9 mouse cellular contexts compared by ENCODE assay signal in the genomic region with DNA sequence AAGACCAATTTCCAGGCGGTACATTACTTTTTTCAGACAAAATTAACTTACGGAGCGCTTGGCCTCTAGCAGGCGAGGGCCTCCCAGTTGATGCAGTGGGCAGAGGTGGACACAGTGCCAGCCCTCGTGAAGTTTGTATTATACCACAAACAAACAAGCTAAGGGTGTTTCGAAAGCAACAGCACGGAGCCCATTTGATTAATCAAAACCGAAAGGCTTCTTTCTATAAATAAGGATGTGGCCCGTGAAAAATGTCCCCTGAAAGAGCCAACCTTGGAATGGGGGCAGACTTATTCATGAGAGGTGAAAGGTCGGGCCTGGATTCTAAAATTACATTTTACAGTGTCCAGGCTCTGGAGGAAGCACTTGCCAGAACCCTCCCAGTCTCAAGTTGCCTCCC. TPM values are rescaled to one million over a fixed set of nuclear protein-coding genes. Genes with fewer than 3 reads are reported as not detected.
DNase-seq lines count a peak whose midpoint lies in the region; ATAC-seq and TF ChIP-seq lines count a peak whose summit lies in the region.
"Had no signal": no experiment of that assay in that cellular context is flagged by ENCODE, and none has a peak within 500 bp of the region (broad histone marks: within the 10 kb centered on the region; RNA-seq: fewer than 3 reads in every experiment).

No protein-coding gene starts in this region.

- H3K27ac ChIP-seq in heart, adult 2 months, result peak overlapping the region; percentile 94
- peak overlapping the region; percentile 57; the same call in 1 of the 2 replicates for H3K27ac ChIP-seq in forebrain, embryonic 15.5 days (replicated peaks)
- H3K27ac ChIP-seq in intestine, postnatal 0 days (ENCODE audit: low read depth, low read length), result peak overlapping the region; percentile 31
- H3K27ac ChIP-seq in cerebellum, adult 2 months (ENCODE audit: insufficient read depth, low read length), result no peak overlapping the region

- H3K27me3 ChIP-seq in heart, adult 2 months (ENCODE audit: control insufficient read depth, insufficient read depth, low read length), result no peaks in the 10 kb centered on the region
- no peaks in the 10 kb centered on the region for H3K27me3 ChIP-seq in forebrain, embryonic 15.5 days
- no peaks in the 10 kb centered on the region for H3K27me3 ChIP-seq in intestine, postnatal 0 days (replicated peaks; ENCODE audit: control insufficient read depth, insufficient read depth, low read length)
- H3K27me3 ChIP-seq in cerebellum, adult 2 months (ENCODE audit: control insufficient read depth, insufficient read depth, low read length), result no peaks in the 10 kb centered on the region

- peak; percentile 10; the same call in 1 of the 2 replicates for ATAC-seq in forebrain, embryonic 15.5 days (replicated peaks)
- no peak for ATAC-seq in intestine, postnatal 0 days

- peak overlapping the region; percentile 92 for H3K4me3 ChIP-seq in heart, adult 2 months
- H3K4me3 ChIP-seq in forebrain, embryonic 15.5 days, result peak overlapping the region; percentile 66
- no peak overlapping the region for H3K4me3 ChIP-seq in intestine, postnatal 0 days (ENCODE audit: low read depth, low read length)
- H3K4me3 ChIP-seq in cerebellum, adult 2 months (replicated peaks; ENCODE audit: insufficient read depth, low read depth, low read length), result no peak overlapping the region

- no peaks in the 10 kb centered on the region; the same call in none of the 2 replicates for H3K79me2 ChIP-seq in heart, adult 2 months (replicated peaks; ENCODE audit: control insufficient read depth, insufficient read depth, low read length)

- H3K9me3 ChIP-seq in forebrain, embryonic 15.5 days, result no peaks in the 10 kb centered on the region
- no peaks in the 10 kb centered on the region for H3K9me3 ChIP-seq in intestine, postnatal 0 days (ENCODE audit: control insufficient read depth)

- intact Hi-C loops in heart, adult 2 months (cut with DNase I), result loop anchor here (5.0 kb wide), 1 partner anchor 135 kb away; a partner anchor contains a TSS

- no peak for TF ChIP-seq EP300 in heart, adult 2 months (IDR thresholded peaks at IDR 0.05; ENCODE audit: insufficient read depth, low read depth, low read length)

- no peak for DNase-seq in heart, adult 2 months
- no peak for DNase-seq in heart, postnatal 4 days
- peak; percentile 63 for DNase-seq in lung, postnatal 25 days (ENCODE audit: low spot score)
- DNase-seq in frontal cortex, adult 2 months (ENCODE audit: extremely low spot score in 1 of 2, low spot score in 1 of 2), result no peak
- no peak for DNase-seq in cerebellum, adult 2 months
- no peak for DNase-seq in layer of hippocampus, postnatal 25 days (ENCODE audit: extremely low spot score in 1 of 2, low spot score in 1 of 2)

- peaks cover 4% of the 10 kb centered on the region for H3K36me3 ChIP-seq in heart, adult 2 months (ENCODE audit: control insufficient read depth, insufficient read depth, low read length)
- no peaks in the 10 kb centered on the region for H3K36me3 ChIP-seq in forebrain, embryonic 15.5 days
- H3K36me3 ChIP-seq in intestine, postnatal 0 days (ENCODE audit: control insufficient read depth, insufficient read depth), result no peaks in the 10 kb centered on the region

- peaks cover 14% of the 10 kb centered on the region for H3K4me1 ChIP-seq in heart, adult 2 months (ENCODE audit: control insufficient read depth, insufficient read depth, low read length)
- H3K4me1 ChIP-seq in forebrain, embryonic 15.5 days, result peaks cover 18% of the 10 kb centered on the region
- H3K4me1 ChIP-seq in intestine, postnatal 0 days (replicated peaks; ENCODE audit: control insufficient read depth, insufficient read depth, low read length), result peaks cover 11% of the 10 kb centered on the region; the same call in 1 of the 2 replicates
- no peaks in the 10 kb centered on the region for H3K4me1 ChIP-seq in cerebellum, adult 2 months (ENCODE audit: control insufficient read depth, insufficient read depth, low read length)

- no peak for TF ChIP-seq POLR2A in heart, adult 2 months (IDR thresholded peaks at IDR 0.05; ENCODE audit: insufficient read depth, low read depth, low read length)
- no peak for TF ChIP-seq POLR2A in cerebellum, adult 2 months (IDR thresholded peaks at IDR 0.05; ENCODE audit: borderline replicate concordance, insufficient read depth, low read length)

- peak overlapping the region; percentile 75 for H3K9ac ChIP-seq in heart, adult 2 months (ENCODE audit: low read depth, low read length)
- H3K9ac ChIP-seq in forebrain, embryonic 15.5 days (replicated peaks), result peak overlapping the region; percentile 66
- H3K9ac ChIP-seq in intestine, postnatal 0 days (ENCODE audit: low read depth, low read length), result no peak overlapping the region

- WGBS in heart, adult 2 months, result 15% methylated on average over 10 of the region's 10 CpGs
- 49% methylated on average over 10 of the region's 10 CpGs for WGBS in forebrain, embryonic 15.5 days
- WGBS in intestine, postnatal 0 days, result 48% methylated on average over 10 of the region's 10 CpGs
- 67% methylated on average over 10 of the region's 10 CpGs for WGBS in cerebellum, adult 2 months

- TF ChIP-seq CTCF in heart, adult 2 months (IDR thresholded peaks at IDR 0.05), result no peak
- TF ChIP-seq CTCF in intestine, postnatal 0 days (IDR thresholded peaks at IDR 0.05; ENCODE audit: low read depth), result no peak
- TF ChIP-seq CTCF in cerebellum, adult 2 months (IDR thresholded peaks at IDR 0.05; ENCODE audit: borderline replicate concordance, insufficient read depth, low read depth, low read length), result no peak

- H3K4me2 ChIP-seq in forebrain, embryonic 15.5 days (replicated peaks), result peak overlapping the region; percentile 93
- H3K4me2 ChIP-seq in intestine, postnatal 0 days (replicated peaks; ENCODE audit: low read depth), result peak overlapping the region; percentile 96

RNA-seq across cellular contexts. Expression of a gene that starts 0.6 kb away (rescaled TPM):
- 10 to 100 TPM; 82.4 to 87.5 TPM for total RNA-seq in heart, adult 2 months (2021)
- polyA plus RNA-seq in heart, adult 2 months (2012; rRNA removed), result 75.6 and 147 TPM in 2 replicates
- total RNA-seq in heart, postnatal 4 days (2021), result 10 to 100 TPM; 48.1 to 52.2 TPM
- polyA plus RNA-seq in forebrain, embryonic 15.5 days (2015; fragmentation: Nextera tagmentation; extraction: Ambion mirVana), result 9.9 and 10.9 TPM in 2 replicates
- 39.9 and 45.6 TPM in 2 replicates for polyA plus RNA-seq in intestine, postnatal 0 days (2015; fragmentation: Nextera tagmentation; extraction: Ambion mirVana)
- 16.9 and 20.3 TPM in 2 replicates for polyA plus RNA-seq in frontal cortex, adult 2 months (2012; rRNA removed)
- 14.9 and 17.0 TPM in 2 replicates for polyA plus RNA-seq in cerebellum, adult 2 months (2012; rRNA removed)
- 1 to 10 TPM; 8.0 to 8.9 TPM for total RNA-seq in layer of hippocampus, postnatal 25 days (2021)

RNA-seq across cellular contexts. Expression of a gene that starts 30.1 kb away (rescaled TPM):
- not detected for total RNA-seq in heart, adult 2 months (2021)
- polyA plus RNA-seq in heart, adult 2 months (2012; rRNA removed), result not detected in 2 replicates
- total RNA-seq in heart, postnatal 4 days (2021), result not detected
- polyA plus RNA-seq in forebrain, embryonic 15.5 days (2015; fragmentation: Nextera tagmentation; extraction: Ambion mirVana), result not detected in 2 replicates
- not detected in 2 replicates for polyA plus RNA-seq in intestine, postnatal 0 days (2015; fragmentation: Nextera tagmentation; extraction: Ambion mirVana)
- polyA plus RNA-seq in frontal cortex, adult 2 months (2012; rRNA removed), result not detected in 2 replicates
- not detected in 2 replicates for polyA plus RNA-seq in cerebellum, adult 2 months (2012; rRNA removed)
- not detected for total RNA-seq in layer of hippocampus, postnatal 25 days (2021)
- polyA plus RNA-seq: large intestine, adult 2 months had no signal

RNA-seq across cellular contexts. Expression of a gene that starts 59.6 kb away (rescaled TPM):
- total RNA-seq in heart, adult 2 months (2021), result not detected
- polyA plus RNA-seq in heart, adult 2 months (2012; rRNA removed), result not detected in 2 replicates
- not detected for total RNA-seq in heart, postnatal 4 days (2021)
- polyA plus RNA-seq in forebrain, embryonic 15.5 days (2015; fragmentation: Nextera tagmentation; extraction: Ambion mirVana), result not detected in 2 replicates
- not detected in 2 replicates for polyA plus RNA-seq in intestine, postnatal 0 days (2015; fragmentation: Nextera tagmentation; extraction: Ambion mirVana)
- polyA plus RNA-seq in frontal cortex, adult 2 months (2012; rRNA removed), result not detected in 2 replicates
- not detected in 2 replicates for polyA plus RNA-seq in cerebellum, adult 2 months (2012; rRNA removed)
- not detected for total RNA-seq in layer of hippocampus, postnatal 25 days (2021)
- polyA plus RNA-seq: large intestine, adult 2 months had no signal

Comparison
In these comparisons a context has a peak if more than half of its experiments do, and no peak if none do; other contexts are left out.
1. H3K4me3 ChIP-seq: peak in heart, adult 2 months (single experiment) and forebrain, embryonic 15.5 days (single experiment); none in intestine, postnatal 0 days (single experiment) and cerebellum, adult 2 months (single experiment).